Mouse (Mus musculus) urinary bladder, postnatal 0 days (tissue): ENCODE measurements around the gene Agtr1b. TPM values are rescaled to one million over a fixed set of nuclear protein-coding genes. Genes with fewer than 3 reads are reported as not detected.

Experiments used
- polyA plus RNA-seq: library from polyadenylated mRNA; unstranded; fragments of >200 nt; fragmentation: Nextera tagmentation; extraction: Ambion mirVana; gene quantifications from 2 replicates; pipeline ENCODE4 v1.2.1, GENCODE M21; 2015

Gene Agtr1b
- polyA plus RNA-seq: 1.7 and 1.9 TPM in 2 replicates

GRCm38 (mm10) chr3:20366558-20367522, at the start of gene Agtr1b:
TSS of gene Agtr1b (minus strand) at chr3:20367177.

GRCm38 (mm10) chr3:20275633-20276032, 91.3 kb downstream of the Agtr1b start, which contains the start of gene Cpb1:
TSS of gene Cpb1 (minus strand) at chr3:20275733.

Other genes starting within 250 kb of the Agtr1b start
- 38.7 and 43.2 TPM in 2 replicates for gene Gyg, start 211.9 kb downstream of the Agtr1b start, polyA plus RNA-seq
- 27.4 and 27.8 TPM in 2 replicates for gene Cpa3, start 125.0 kb downstream of the Agtr1b start, polyA plus RNA-seq
- gene Cpb1, start 91.4 kb downstream of the Agtr1b start, polyA plus RNA-seq: 1.6 TPM in 2 replicates